Mouse (Mus musculus) brown adipose tissue, adult 24 weeks (tissue): ENCODE data around the gene Adk. TPM values are rescaled to one million over a fixed set of nuclear protein-coding genes. Genes with fewer than 3 reads are reported as not detected.
"Not testable (repeated sequence)": the region's sequence is repeated elsewhere in the genome, so short reads cannot be mapped to it uniquely, and the experiment has no call there.

Experiments
- H3K27ac ChIP-seq: fragments of 200-500 bp; replicated peaks from 2 replicates; pipeline ENCODE4 v1.5.1; 2012; ENCODE audit warnings: low read depth, mild to moderate bottlenecking, low read length
- H3K4me1 ChIP-seq: fragments of 200-500 bp; 2 replicates; pipeline ENCODE4 v1.6.1; 2012; ENCODE audit warnings: low read length, mixed read lengths; ENCODE audit not compliant: control insufficient read depth, insufficient read depth, insufficient read length
- H3K4me3 ChIP-seq: fragments of 200-500 bp; 2 replicates; pipeline ENCODE4 v1.5.1; 2012; ENCODE audit warnings: low read depth, mild to moderate bottlenecking, low read length, moderate library complexity; ENCODE audit not compliant: insufficient read depth
- polyA plus RNA-seq: library from polyadenylated mRNA; stranded (reverse); fragments of >200 nt; gene quantifications from 2 replicates; pipeline ENCODE4 v1.2.4, GENCODE M21; 2012; ENCODE audit not compliant: missing spikeins, insufficient read depth, insufficient read length

The Adk gene
- polyA plus RNA-seq, 1 experiment, result 138 TPM

- Histone ChIP-seq H3K4me1 (no peaks in the 10 kb centered on the region), H3K4me3 (no peak overlapping the region), H3K27ac (no peak overlapping the region)
Measured at GRCm38 (mm10) chr14:21452581-21452980, 400.2 kb downstream of the Adk start.

DNA sequence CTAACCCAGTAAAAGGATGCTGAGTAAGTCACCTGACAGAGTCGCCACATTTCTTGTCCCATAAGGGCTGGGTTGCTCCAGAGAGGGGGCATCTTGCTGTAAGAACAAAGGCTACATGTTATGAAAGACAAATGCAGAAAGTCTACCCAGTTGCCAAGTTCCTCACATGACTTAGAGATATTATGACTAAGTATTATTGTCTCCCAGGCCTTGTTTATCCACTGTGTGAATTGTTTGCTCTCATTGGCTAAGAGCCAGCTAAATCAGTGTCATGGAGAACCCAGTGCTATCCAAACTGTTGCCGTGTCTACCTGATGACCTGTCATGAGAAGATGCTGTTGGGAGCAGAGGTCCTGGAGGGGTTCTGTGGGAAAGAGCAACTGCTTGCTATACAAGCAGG is 401.5 kb downstream of the Adk start:
- H3K27ac ChIP-seq, result no peak overlapping the region
- H3K4me3 ChIP-seq, result no peak overlapping the region
- no peaks in the 10 kb centered on the region for H3K4me1 ChIP-seq

DNA sequence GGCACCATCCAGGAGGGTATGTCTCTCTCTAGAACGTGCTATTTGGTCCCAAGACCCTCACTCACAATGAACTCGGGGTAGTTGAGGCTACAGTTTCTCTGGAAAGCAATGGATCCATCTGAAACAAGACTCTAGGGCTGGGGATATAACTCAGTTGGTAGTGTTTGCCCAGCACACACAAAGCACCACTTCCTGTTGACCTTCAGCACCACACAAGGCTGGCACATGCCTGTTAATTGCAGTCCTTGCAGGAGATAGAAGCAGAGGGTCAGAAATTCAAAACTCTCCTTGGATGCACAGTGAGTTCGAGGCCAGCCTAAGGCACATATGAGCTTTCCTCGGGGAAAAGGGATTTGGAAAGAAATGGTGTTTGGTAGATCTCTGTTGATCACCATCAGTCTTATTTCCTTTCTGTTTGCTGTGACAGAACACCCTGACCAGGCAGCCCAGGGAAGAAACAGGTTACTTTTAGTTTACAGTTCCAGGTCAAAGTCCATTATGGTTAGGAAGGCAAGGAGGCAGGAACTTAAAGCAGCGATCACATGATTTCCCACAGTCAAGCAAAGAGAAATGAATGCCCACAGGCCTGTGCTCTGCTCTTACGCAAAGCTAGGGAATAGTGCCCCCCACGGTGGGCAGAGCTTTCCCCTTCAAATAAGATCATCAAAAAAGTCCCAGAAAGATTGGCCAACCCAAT is 403.4 kb downstream of the Adk start:
- Histone ChIP-seq H3K4me3 (no peak overlapping the region), H3K4me1 (no peaks in the 10 kb centered on the region), H3K27ac (no peak overlapping the region)

DNA sequence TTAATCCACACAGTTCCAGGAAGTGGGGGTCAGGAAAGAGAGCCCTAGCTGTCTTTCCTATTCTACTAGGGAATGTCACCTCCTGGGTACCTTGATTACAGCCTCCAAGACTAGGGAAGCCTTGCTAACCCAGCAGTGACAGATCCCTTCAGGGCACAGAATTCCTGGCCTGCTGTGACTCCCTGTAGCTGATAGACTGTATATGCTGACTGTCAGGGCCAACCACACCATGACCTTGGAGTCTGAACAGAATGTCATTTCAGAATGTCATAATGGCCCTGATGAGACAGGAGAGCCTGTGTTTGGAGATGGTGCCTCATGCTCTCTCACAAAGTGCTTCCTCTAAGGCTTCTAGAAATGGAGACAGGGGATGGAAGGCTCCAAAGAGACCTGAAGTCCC is 404.2 kb downstream of the Adk start:
- no peak overlapping the region for H3K4me3 ChIP-seq
- no peaks in the 10 kb centered on the region for H3K4me1 ChIP-seq
- H3K27ac ChIP-seq, result no peak overlapping the region

DNA sequence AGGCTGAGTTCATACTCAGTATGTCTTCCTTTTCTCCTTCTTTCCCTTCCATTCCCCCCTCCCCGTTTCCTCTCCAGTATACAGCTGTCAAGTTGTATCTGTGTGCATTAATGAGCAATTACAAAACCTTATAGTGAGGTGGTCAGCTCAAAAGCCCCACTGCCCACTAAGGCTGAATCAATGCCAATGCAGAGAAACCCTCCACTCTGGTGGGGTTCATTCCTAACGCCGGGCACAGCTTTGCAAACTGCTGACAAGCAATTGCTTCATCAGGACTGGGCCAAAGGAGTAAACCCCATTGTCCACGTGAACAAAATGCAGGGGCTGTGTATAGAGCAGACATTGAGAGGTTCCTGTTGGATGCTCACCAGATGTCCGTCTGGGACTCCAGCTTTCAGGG is 405.5 kb downstream of the Adk start:
- Histone ChIP-seq H3K4me3 (no peak overlapping the region), H3K4me1 (no peaks in the 10 kb centered on the region), H3K27ac (no peak overlapping the region)

- Histone ChIP-seq H3K4me1 (no peaks in the 10 kb centered on the region), H3K27ac (no peak overlapping the region), H3K4me3 (no peak overlapping the region)
Measured at GRCm38 (mm10) chr14:21458696-21459095, 406.3 kb downstream of the Adk start.

- Histone ChIP-seq H3K4me1 (no peaks in the 10 kb centered on the region), H3K4me3 (no peak overlapping the region), H3K27ac (no peak overlapping the region)
Measured at GRCm38 (mm10) chr14:21459163-21459562, 406.8 kb downstream of the Adk start.

DNA sequence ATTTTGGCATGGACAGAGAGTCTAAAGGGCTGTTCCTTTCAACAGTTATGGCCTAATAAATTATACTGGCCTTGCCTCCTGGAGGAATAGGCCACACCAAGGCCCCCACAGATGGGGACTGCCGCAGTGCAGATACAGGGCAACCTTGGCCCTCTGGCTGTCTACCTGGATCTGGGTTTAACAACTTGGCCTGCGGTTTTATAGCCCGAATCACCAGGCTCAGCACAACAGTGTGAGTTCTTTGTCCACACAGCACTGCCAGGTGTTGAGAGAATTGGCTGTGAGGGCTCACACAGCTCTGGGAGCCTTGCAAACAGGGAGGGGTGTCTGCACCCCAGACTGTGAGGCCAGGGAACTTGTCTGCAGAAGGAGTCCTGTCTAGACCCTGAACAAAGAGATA is 410.0 kb downstream of the Adk start:
- Histone ChIP-seq H3K4me1 (no peaks in the 10 kb centered on the region), H3K4me3 (no peak overlapping the region), H3K27ac (no peak overlapping the region)

GRCm38 (mm10) chr14:21463117-21463712 is 410.8 kb downstream of the Adk start:
- H3K4me1 ChIP-seq, result no peaks in the 10 kb centered on the region
- H3K27ac ChIP-seq, result no peak overlapping the region
- H3K4me3 ChIP-seq, result no peak overlapping the region

DNA sequence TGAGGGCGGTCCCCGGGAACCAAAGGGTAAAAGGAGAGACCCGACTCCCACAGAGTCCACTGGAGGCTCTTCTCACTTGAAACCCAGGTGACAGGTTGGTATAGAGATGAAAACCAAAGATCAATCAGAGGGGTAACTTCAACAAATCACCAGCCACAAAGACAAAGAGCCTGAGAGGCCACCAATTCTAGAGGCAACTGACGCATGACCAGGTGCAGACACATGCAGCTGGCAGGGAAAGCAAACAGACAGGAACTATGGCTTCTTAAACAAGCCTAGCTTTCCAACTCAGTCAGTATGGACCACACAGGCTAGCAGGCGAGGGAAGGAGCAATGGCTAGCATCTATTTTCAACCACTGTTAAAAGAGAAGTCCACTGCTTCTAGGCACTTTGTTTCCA is 418.0 kb downstream of the Adk start:
- Histone ChIP-seq H3K27ac (no peak overlapping the region), H3K4me1 (no peaks in the 10 kb centered on the region), H3K4me3 (no peak overlapping the region)

- H3K27ac ChIP-seq, result no peak overlapping the region
- H3K4me3 ChIP-seq, result no peak overlapping the region
- no peaks in the 10 kb centered on the region for H3K4me1 ChIP-seq
Measured at GRCm38 (mm10) chr14:21471975-21472374, 419.6 kb downstream of the Adk start.

DNA sequence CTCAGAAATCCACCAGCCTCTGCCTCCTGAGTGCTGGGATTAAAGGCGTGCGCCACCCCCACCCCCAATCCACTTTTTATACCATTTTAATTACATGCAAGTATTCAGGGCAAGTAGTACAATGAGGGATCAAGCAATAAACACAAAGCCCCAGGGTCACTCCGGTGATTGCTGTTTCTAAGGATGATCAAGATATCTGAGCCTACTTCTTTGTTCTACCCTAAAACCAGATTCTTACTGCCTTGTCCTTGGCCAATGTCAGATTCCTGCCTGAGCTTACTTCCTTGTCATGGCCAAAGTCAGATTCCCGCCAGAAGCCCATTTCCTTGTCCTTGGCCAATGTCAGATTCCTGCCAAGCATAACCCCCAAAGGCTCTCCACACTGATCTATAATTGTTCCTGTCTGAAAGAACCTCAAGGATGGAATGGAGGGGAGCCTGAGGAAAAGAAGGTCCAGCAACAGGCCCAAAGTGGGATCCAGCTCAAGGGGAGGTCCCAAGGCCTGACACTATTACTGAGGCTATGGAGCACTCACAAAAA is 422.3 kb downstream of the Adk start:
- H3K4me1 ChIP-seq, H3K27ac ChIP-seq, H3K4me3 ChIP-seq: not testable (repeated sequence)

DNA sequence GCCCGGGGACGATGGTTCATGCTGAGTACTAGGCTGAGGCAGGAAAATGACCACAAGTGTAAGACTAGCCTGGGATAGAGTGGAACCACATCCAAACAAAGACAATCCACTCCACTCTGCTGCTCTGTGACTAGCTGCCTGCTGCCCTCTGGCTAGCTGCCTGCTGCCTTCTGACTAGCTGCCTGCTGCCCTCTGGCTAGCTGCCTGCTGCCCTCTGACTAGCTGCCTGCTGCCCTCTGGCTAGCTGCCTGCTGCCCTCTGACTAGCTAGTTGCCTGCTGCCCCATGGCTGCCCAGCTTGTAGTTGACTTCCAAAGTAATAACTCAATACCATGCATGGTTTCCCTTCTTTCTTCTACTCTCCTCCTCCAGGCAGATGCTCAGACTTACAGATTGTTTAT is 424.8 kb downstream of the Adk start:
- no peak overlapping the region for H3K27ac ChIP-seq
- H3K4me1 ChIP-seq, result no peaks in the 10 kb centered on the region
- no peak overlapping the region for H3K4me3 ChIP-seq

DNA sequence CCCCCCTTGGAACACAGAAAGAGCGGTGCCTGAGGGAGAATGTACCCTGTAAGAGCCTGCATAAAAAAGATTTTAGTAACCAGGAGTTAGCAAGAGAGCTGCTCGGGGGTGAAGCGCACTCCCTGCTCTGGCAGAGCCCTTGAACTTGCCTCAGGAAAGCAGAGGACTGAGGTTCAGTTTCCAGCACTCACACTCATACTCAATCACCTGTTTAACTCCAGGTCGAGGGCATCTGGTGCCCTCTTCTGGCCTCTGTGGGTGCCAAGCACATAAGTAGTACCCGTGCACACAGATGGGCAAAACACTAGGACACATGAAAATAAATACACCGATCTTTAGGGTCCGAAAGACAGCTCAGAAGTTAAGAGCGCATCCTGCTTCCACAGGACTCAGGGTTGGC is 427.2 kb downstream of the Adk start:
- H3K4me1 ChIP-seq, result no peaks in the 10 kb centered on the region
- H3K4me3 ChIP-seq, result no peak overlapping the region
- no peak overlapping the region for H3K27ac ChIP-seq

- Histone ChIP-seq H3K4me3 (no peak overlapping the region), H3K27ac (no peak overlapping the region), H3K4me1 (no peaks in the 10 kb centered on the region)
Measured at GRCm38 (mm10) chr14:21480191-21480590, 427.8 kb downstream of the Adk start.

- Histone ChIP-seq H3K4me3 (no peak within 1 kb of the TSS), H3K4me1 (no peaks in the 10 kb centered on the region), H3K27ac (no peak within 1 kb of the TSS)
Measured at GRCm38 (mm10) chr14:21481231-21481630, 428.9 kb downstream of the Adk start, which contains the start of gene Kat6b. Gene Kat6b, plus strand, starts transcription at chr14:21481434.
